Mouse (Mus musculus) erythroblast, adult 5-6 weeks (primary cell): ENCODE results near the gene H2afj. TPM values are rescaled to one million over a fixed set of nuclear protein-coding genes. Genes with fewer than 3 reads are reported as not detected.
A peak's percentile ranks its signal among the peaks of the same experiment; 100 is the strongest.

ENCODE experiments used
- ATAC-seq: replicated peaks from 2 replicates; pipeline ENCODE4 v1.8.0; 2016; ENCODE audit warnings: moderate number of reproducible peaks, mild to moderate bottlenecking, moderate TSS enrichment, inconsistent platforms; ENCODE audit not compliant: poor library complexity, low FRiP score, severe bottlenecking
- total RNA-seq, 2 experiments: library from RNA; stranded (forward) in 1 of 2; stranded (reverse) in 1 of 2; fragments of 150-400 nt in 1 of 2; fragments of 200-764, 138-1000 nt in 1 of 2; gene quantifications; 2 replicates each; pipeline versions ENCODE4 v1.2.3 to v1.2.4; 2015 to 2017; ENCODE audit warnings: low replicate concordance in 2 of 2

H2afj gene
- total RNA-seq, 2 experiments from 2014 or later = 21.9 to 26.2 TPM

GRCm38 (mm10) chr6:136804705-136805408, 3.2 kb upstream of the H2afj start:
- no peak for ATAC-seq

GRCm38 (mm10) chr6:136805409-136805775, 2.7 kb upstream of the H2afj start:
- ATAC-seq = no peak

GRCm38 (mm10) chr6:136806819-136807218, 1.2 kb upstream of the H2afj start:
- no peak for ATAC-seq

GRCm38 (mm10) chr6:136807395-136808013, 540 bp upstream of the H2afj start:
- peak; percentile 0; the same call in 1 of the 2 replicates for ATAC-seq

- peak; percentile 32 for ATAC-seq
Observed at GRCm38 (mm10) chr6:136808631-136809046, 595 bp downstream of the H2afj start.

- ATAC-seq = no peak
Observed at GRCm38 (mm10) chr6:136809077-136809476, 1.0 kb downstream of the H2afj start.

GRCm38 (mm10) chr6:136809673-136810072, 1.6 kb downstream of the H2afj start:
- ATAC-seq = no peak

- ATAC-seq = no peak
Observed at GRCm38 (mm10) chr6:136811196-136811595, 3.2 kb downstream of the H2afj start.

- ATAC-seq = no peak
Observed at GRCm38 (mm10) chr6:136813117-136813516, 5.1 kb downstream of the H2afj start.

- ATAC-seq = no peak
Observed at GRCm38 (mm10) chr6:136815381-136815780, 7.3 kb downstream of the H2afj start.

GRCm38 (mm10) chr6:136816826-136817225, 8.8 kb downstream of the H2afj start:
- no peak for ATAC-seq

- ATAC-seq = no peak
Observed at GRCm38 (mm10) chr6:136817549-136817948, 9.5 kb downstream of the H2afj start.

GRCm38 (mm10) chr6:136820381-136820780, 12.3 kb downstream of the H2afj start:
- ATAC-seq = no peak

GRCm38 (mm10) chr6:136821086-136821485, 13.0 kb downstream of the H2afj start:
- ATAC-seq = no peak

GRCm38 (mm10) chr6:136824987-136825386, 16.9 kb downstream of the H2afj start:
- no peak for ATAC-seq

GRCm38 (mm10) chr6:136827116-136827515, 19.1 kb downstream of the H2afj start:
- peak; percentile 12; the same call in 1 of the 2 replicates for ATAC-seq

- ATAC-seq = peak; percentile 45
Observed at GRCm38 (mm10) chr6:136827516-136827880, 19.5 kb downstream of the H2afj start, which contains the start of gene BC049715. Gene BC049715 (plus strand): TSS chr6:136827626.

GRCm38 (mm10) chr6:136827881-136828561, 20.0 kb downstream of the H2afj start, which contains the start of gene Wbp11:
Gene Wbp11 (minus strand): TSS chr6:136828233.
- peak; percentile 98 for ATAC-seq

GRCm38 (mm10) chr6:136828681-136829080, 20.6 kb downstream of the H2afj start:
- no peak for ATAC-seq

- ATAC-seq = no peak
Observed at GRCm38 (mm10) chr6:136831712-136832111, 23.7 kb downstream of the H2afj start.

- ATAC-seq = no peak
Observed at GRCm38 (mm10) chr6:136835352-136835751, 27.3 kb downstream of the H2afj start, which contains the start of gene Smco3. Gene Smco3 (minus strand): TSS chr6:136835452.
